Mouse (Mus musculus): Measurements from ENCODE around the gene Arsb. TPM values are rescaled to one million over a fixed set of nuclear protein-coding genes. Genes with fewer than 3 reads are reported as not detected.

The Arsb gene
- polyA plus RNA-seq, 2 experiments, result 21.9 to 40.4 TPM

DNA sequence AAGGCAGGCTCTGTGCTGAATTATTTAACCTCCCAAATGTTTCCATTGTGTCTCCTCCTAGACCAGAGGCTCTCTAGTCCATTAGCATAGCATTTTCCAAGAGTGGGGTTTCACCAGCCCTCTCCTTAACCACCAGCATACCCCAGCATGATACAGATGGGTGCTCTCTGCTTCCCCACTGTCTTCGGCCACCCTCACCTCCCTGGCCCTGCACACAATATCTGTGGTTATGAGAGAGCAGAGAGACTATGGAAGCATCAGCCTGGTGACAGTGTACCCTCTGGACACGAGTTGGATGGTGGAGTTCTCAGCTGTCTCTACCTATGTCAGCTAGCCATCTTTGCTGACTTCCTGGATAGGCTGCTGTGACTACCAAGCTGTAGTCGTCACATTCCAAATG, 142.8 kb downstream of the Arsb start:
- H3K9me3 ChIP-seq (ENCODE audit: control insufficient read depth, low read length), result no peaks in the 10 kb centered on the region
- no peaks in the 10 kb centered on the region for H3K27me3 ChIP-seq (ENCODE audit: control insufficient read depth, insufficient read depth, low read length)
- H3K27ac ChIP-seq (replicated peaks; ENCODE audit: low read depth, low read length), result no peak overlapping the region
- ATAC-seq (ENCODE audit: low FRiP score, low read depth) (no peak), DNase-seq (ENCODE audit: low spot score) (no peak)
- H3K9ac ChIP-seq (ENCODE audit: low read depth, low read length, severe bottlenecking), result no peak overlapping the region
- WGBS, result 83% methylated on average over 3 of the region's 3 CpGs
- no peak for TF ChIP-seq POLR2A (IDR thresholded peaks at IDR 0.05; ENCODE audit: borderline replicate concordance, extremely low read depth, insufficient read depth, insufficient read length)
- H3K4me3 ChIP-seq (replicated peaks; ENCODE audit: low read length), result no peak overlapping the region
- peaks cover 30% of the 10 kb centered on the region for H3K4me1 ChIP-seq (ENCODE audit: control insufficient read depth, insufficient read depth, low read length)
- H3K4me2 ChIP-seq (replicated peaks; ENCODE audit: low read depth, low read length, severe bottlenecking), result no peak overlapping the region
- no peaks in the 10 kb centered on the region for H3K36me3 ChIP-seq (ENCODE audit: control insufficient read depth, insufficient read depth, low read length)

DNA sequence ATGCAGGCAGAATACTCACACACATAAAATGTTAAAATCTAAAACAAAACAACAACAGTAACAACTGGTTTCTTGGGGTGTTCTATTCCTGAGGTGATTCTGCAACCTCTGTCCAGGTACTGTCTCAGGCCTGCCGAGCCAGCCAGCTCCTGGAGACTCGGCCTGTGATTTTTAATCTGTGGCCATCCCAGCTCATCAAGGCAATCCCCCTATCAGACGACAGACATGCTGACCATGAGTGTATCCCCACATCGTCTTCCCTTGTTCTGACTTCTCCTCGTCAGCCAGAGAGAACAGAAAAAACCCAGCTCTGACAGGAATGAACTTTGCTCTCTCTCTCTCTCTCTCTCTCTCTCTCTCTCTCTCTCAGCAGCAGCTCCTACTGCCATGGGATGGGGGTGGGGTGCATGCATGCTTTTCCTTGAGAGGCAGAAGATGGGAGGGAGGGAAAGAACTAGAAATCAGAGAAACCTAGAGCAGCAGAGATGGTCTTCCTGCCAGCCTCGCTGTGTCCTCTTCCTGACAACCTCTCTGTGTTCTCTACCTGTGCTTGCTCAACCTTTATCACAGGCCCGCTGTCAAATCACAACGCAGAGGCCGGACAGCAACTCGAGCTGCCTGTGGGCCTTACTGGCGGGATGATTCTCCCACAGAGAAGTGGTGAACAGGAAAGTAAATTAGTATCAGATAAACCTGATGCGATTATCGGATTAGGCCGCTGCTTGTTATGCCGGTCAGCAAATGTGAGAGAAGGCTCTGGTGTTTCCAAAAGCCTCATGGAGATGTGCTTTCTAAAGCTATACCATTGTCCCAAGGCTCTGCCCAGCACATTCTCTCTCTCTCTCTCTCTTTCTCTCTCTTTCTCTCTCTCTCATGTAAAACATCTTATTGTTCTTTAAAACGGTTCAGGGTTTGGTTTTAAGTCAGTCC, 144.5 kb downstream of the Arsb start:
- H3K4me2 ChIP-seq (replicated peaks; ENCODE audit: low read depth, low read length, severe bottlenecking), result no peak overlapping the region
- no peak overlapping the region for H3K4me3 ChIP-seq (replicated peaks; ENCODE audit: low read length)
- H3K27me3 ChIP-seq (ENCODE audit: control insufficient read depth, insufficient read depth, low read length), result no peaks in the 10 kb centered on the region
- TF ChIP-seq POLR2A (IDR thresholded peaks at IDR 0.05; ENCODE audit: borderline replicate concordance, extremely low read depth, insufficient read depth, insufficient read length), result no peak
- H3K9me3 ChIP-seq (ENCODE audit: control insufficient read depth, low read length), result no peaks in the 10 kb centered on the region
- 66% methylated on average over 16 of the region's 16 CpGs for whole genome bisulfite sequencing
- no peak for ATAC-seq (ENCODE audit: low FRiP score, low read depth)
- H3K9ac ChIP-seq (ENCODE audit: low read depth, low read length, severe bottlenecking), result no peak overlapping the region; the same call in 1 of the 2 replicates
- H3K4me1 ChIP-seq (ENCODE audit: control insufficient read depth, insufficient read depth, low read length), result peaks cover 17% of the 10 kb centered on the region
- no peak overlapping the region for H3K27ac ChIP-seq (replicated peaks; ENCODE audit: low read depth, low read length)
- no peak for DNase-seq (ENCODE audit: low spot score)
- no peaks in the 10 kb centered on the region for H3K36me3 ChIP-seq (ENCODE audit: control insufficient read depth, insufficient read depth, low read length)

DNA sequence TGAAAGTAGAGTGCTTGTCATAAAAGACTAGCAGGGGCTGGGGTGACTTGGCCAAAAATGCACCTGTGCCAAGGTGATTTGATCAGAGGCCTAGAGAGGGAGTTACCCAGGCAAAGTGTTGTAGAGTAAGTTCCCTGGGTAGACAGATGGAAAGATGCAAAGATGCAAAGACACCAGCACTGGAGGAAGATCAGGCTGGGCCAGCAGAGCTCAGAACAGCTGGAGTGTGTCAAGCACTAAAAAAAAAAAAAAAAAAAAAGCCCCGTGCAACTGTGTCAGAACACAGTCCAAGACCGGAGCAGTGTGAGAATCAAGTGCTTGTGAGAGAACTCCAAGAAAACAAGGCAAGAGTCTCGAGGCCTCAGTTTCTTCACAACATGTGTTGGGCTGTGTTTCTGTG, 148.1 kb downstream of the Arsb start:
- no peak for TF ChIP-seq POLR2A (IDR thresholded peaks at IDR 0.05; ENCODE audit: borderline replicate concordance, extremely low read depth, insufficient read depth, insufficient read length)
- no peak for DNase-seq (ENCODE audit: low spot score)
- ATAC-seq (ENCODE audit: low FRiP score, low read depth), result no peak
- Histone ChIP-seq H3K4me2 (replicated peaks; ENCODE audit: low read depth, low read length, severe bottlenecking) (no peak overlapping the region), H3K27ac (replicated peaks; ENCODE audit: low read depth, low read length) (no peak overlapping the region), H3K9ac (ENCODE audit: low read depth, low read length, severe bottlenecking) (no peak overlapping the region), H3K9me3 (ENCODE audit: control insufficient read depth, low read length) (no peaks in the 10 kb centered on the region), H3K27me3 (ENCODE audit: control insufficient read depth, insufficient read depth, low read length) (no peaks in the 10 kb centered on the region), H3K4me3 (replicated peaks; ENCODE audit: low read length) (no peak overlapping the region), H3K36me3 (ENCODE audit: control insufficient read depth, insufficient read depth, low read length) (no peaks in the 10 kb centered on the region), H3K4me1 (ENCODE audit: control insufficient read depth, insufficient read depth, low read length) (peaks cover 12% of the 10 kb centered on the region)
- 62% methylated on average over 3 of the region's 3 CpGs for WGBS

DNA sequence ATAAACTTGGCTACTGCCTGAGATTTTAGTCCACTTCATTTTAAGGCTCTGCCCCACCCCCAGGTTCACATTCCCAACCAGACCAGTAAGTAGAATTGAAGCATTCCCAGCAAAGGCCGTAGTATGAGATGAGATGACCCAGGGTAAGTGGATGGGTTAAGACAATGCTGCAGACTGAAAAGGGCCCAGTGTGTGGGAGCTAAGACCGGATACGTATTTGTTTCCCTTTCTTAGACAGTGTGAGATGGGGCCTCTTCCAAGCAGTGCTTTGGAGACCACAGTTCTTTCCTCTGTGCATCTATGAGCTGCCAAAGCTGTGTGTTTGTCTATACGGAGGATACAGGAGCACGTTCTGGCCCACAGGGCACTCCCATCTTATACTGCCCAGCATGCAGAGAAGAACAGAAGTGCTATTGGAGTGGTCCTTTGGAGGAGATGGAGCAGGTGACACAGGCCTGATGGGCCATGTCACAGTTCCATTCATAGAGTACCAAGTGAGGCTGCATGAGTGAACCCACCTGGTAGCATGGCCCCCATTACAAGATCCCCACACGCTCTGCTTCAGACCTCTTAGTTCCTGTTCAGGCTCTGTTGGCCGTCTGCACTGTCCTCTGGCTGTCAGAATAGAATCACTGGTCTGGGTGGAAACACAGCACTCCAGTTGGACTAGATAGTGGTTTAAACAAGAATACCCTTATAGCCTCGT, 148.8 kb downstream of the Arsb start:
- TF ChIP-seq POLR2A (IDR thresholded peaks at IDR 0.05; ENCODE audit: borderline replicate concordance, extremely low read depth, insufficient read depth, insufficient read length), result no peak
- Histone ChIP-seq H3K36me3 (ENCODE audit: control insufficient read depth, insufficient read depth, low read length) (no peaks in the 10 kb centered on the region), H3K27me3 (ENCODE audit: control insufficient read depth, insufficient read depth, low read length) (no peaks in the 10 kb centered on the region), H3K9me3 (ENCODE audit: control insufficient read depth, low read length) (no peaks in the 10 kb centered on the region), H3K4me3 (replicated peaks; ENCODE audit: low read length) (no peak overlapping the region), H3K27ac (replicated peaks; ENCODE audit: low read depth, low read length) (no peak overlapping the region), H3K4me2 (replicated peaks; ENCODE audit: low read depth, low read length, severe bottlenecking) (no peak overlapping the region), H3K9ac (ENCODE audit: low read depth, low read length, severe bottlenecking) (no peak overlapping the region), H3K4me1 (ENCODE audit: control insufficient read depth, insufficient read depth, low read length) (peaks cover 12% of the 10 kb centered on the region)
- ATAC-seq (ENCODE audit: low FRiP score, low read depth) (no peak), DNase-seq (ENCODE audit: low spot score) (no peak)
- WGBS, result 83% methylated on average over 8 of the region's 8 CpGs

DNA sequence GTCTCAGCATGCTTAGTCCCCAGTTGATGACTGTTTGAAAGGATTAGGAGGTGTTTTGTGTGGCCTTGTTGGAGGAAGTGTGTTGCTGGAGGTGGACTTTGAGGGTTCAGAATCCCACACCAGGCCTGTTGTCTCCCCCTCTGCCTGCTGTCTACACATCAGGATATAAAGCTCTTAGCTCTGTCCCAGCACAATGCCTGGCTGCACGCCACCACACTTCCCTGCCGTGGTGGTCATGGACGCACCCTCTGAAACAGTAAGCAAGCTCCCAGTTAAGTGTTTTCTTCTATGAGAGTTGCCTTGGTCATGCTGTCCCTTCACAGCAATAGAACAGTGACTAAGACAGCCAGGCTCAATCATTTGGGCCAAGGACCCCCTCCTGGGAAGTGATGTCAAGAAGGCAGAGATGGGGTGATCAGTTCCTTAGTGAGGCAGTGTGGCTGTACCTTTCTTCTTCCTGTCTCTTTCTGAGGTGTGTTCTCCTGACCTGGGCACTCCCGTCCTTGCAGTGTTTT, 149.4 kb downstream of the Arsb start:
- Histone ChIP-seq H3K4me3 (replicated peaks; ENCODE audit: low read length) (no peak overlapping the region), H3K4me2 (replicated peaks; ENCODE audit: low read depth, low read length, severe bottlenecking) (no peak overlapping the region), H3K9me3 (ENCODE audit: control insufficient read depth, low read length) (no peaks in the 10 kb centered on the region), H3K4me1 (ENCODE audit: control insufficient read depth, insufficient read depth, low read length) (peaks cover 12% of the 10 kb centered on the region), H3K36me3 (ENCODE audit: control insufficient read depth, insufficient read depth, low read length) (no peaks in the 10 kb centered on the region), H3K9ac (ENCODE audit: low read depth, low read length, severe bottlenecking) (no peak overlapping the region), H3K27ac (replicated peaks; ENCODE audit: low read depth, low read length) (no peak overlapping the region), H3K27me3 (ENCODE audit: control insufficient read depth, insufficient read depth, low read length) (no peaks in the 10 kb centered on the region)
- ATAC-seq (ENCODE audit: low FRiP score, low read depth) (no peak), DNase-seq (ENCODE audit: low spot score) (no peak)
- WGBS, result 71% methylated on average over 4 of the region's 4 CpGs
- no peak for TF ChIP-seq POLR2A (IDR thresholded peaks at IDR 0.05; ENCODE audit: borderline replicate concordance, extremely low read depth, insufficient read depth, insufficient read length)

Measured in limb, embryonic 14.5 days (tissue).